Mouse (Mus musculus) cerebral cortex, adult 2 months (tissue): ENCODE results near the gene D130052B06Rik.

Source experiments
- WGBS: fragments of 180-500 bp; shearing (Covaris S2); methylation state at CpG from one replicate; pipeline ENCODE4 v1.1.7; 2018; 5-methylcytosine and 5-hydroxymethylcytosine counted together

D130052B06Rik gene

DNA sequence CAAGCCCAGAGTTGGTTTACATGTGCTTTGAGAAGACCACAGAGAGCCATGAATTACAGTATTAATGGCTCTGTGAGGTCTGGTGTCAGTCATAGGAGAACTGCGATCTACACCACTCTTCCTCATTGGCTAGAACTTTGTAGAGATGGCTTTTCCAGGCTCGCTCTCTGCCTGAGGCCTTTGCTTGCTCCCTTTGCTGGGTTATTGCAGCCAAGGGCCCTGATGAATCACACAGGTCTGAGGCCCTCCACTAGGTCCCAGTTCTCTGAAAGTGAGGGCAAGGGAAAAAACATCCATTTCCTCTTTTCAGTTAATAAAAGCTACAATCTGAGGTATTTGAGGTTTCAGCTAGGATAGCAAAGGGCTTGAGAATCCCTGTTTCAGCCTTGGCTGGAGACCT lies 64.5 kb downstream of the D130052B06Rik start:
- 88% methylated on average over 2 of the region's 2 CpGs for WGBS

DNA sequence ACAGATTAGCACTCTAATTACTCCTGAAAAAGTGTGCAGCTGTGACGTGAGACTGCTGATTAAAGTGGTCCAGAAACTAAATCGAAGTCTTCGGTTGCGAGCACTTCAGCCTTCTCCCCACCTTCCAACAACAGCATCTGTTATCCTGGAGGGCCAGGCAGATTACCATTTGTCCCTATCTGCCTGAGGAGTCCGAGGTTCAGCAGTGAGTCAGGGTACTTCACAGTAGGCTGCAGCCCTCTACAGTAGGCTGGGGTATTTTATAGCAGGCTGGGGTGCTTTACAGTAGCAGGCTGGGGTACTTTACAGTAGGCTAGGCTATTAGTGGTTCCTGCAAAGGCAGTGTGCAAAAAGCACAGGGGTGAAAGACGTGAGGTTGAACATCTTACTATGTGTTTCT lies 69.3 kb downstream of the D130052B06Rik start:
- WGBS: 56% methylated on average over 6 of the region's 6 CpGs

DNA sequence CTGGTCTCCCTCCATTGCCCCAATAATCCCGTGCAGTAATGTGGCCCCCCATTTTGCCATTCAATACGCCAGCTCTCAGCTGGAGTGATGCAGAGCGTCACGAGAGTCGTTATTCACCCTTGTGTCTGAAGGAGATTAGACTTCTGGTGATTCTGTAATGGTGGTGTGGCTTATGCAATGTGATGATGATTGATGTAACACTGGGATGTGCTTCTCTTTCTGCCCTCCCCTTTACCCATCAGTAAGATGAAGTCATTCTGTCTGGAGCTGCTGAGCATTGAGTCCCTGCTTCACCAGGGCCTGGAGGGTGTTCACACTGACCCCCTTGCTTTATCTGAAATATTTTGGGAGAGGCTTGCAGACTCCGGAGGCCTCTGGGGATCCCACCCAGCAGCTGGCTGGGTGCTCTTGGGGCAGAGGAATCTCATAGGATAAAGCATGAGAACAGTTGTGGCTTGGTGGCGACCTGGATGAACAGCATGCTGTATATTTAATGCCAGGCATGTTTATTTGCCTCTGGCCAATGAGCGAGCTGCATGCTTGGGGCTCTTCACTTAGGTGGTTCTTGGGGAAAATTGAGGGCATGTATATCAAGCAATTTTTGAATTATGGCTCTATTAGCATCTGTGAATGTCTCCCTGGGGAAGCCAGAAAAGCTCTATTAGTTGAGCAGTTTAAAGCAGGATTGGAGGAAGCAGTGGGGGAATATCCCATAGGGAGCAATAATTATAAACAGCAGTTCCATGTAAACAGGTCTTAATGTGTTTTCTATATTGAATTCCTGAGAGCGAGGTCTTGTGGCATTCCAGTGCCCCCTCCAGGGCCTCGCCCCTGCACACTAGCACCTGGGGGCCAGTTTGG lies 71.2 kb downstream of the D130052B06Rik start:
- WGBS: 81% methylated on average over 10 of the region's 10 CpGs
